Mouse (Mus musculus) kidney, adult 8-10 months (tissue): ENCODE results near the gene Chn1.
"Not testable (repeated sequence)": the region's sequence is repeated elsewhere in the genome, so short reads cannot be mapped to it uniquely, and the experiment has no call there.

Experiments
- DNase-seq, 2 experiments: peaks; one replicate each; pipeline ENCODE4 v3.0.0; 2022

The Chn1 gene

DNA sequence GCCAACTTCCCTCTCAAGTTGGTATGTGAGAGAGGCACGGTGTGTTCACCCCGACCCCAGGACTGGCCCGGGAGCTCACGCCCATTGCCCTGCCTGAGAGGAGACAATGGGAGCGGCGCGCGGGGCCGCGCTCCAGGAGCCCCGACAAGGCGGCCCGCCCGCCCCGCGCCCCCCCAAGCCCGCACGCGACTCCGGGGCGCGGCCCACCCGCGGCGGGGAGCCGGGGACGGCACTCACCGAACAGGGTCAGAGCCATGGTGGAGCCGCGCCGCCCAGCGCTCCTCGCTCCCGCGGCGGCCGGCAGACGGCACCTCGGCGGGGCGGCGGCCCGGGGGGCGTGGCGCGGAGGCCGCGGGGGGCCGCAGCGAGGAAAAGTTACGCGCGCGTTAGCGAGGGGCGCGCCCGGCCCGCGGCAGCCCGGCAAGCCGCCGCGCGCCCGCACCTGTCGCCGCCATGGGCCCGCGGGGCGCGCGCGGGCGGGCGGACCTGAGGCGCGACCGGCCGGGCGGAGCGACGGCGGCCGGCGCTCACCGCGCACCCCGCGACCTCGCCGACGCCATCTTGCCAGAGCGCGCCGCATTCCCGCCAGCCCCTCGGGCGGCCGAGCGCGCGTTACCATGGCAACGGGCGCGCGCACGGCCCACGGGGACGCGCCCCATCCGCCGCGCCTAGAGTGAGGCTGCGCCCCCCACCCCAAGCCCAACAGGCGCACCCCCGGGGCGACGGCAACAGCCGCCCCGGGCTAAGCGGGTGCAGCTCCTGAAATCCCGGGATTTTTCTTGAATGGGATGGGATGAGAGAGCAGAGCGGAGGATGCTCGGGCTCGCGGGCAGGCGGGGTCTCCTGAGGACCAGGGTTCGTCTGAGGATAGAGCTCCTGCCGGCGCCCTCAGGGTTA, at the start of gene Chn1:
Gene Chn1 (minus strand): TSS at position 561 of the 897 bp plus-strand sequence.
- peak; percentile 26 for DNase-seq

DNA sequence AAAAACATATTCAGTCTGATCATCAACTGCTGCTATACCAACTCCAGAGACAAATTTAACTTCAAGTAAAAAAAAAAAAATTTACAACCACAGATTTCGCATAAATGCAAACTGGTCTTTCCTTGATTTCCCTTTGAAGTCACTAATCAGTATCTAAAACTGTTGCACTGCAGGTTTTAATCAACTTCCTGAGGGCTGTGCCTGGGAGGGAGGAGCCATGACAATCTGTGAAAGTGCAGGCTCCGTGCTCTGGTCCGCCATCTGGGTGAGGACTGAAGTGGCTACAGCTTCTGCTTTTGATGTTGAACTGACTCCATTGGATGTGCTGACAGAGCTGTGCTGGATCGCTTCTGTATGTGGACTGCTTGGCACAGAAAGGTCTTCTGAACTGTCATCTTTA, 43.6 kb upstream of the Chn1 start:
- DNase-seq, result no peak

- no peak for DNase-seq
These were observed 32.5 kb upstream of the Chn1 start for GRCm38 (mm10) chr2:73807609-73808008.

- DNase-seq, result not testable (repeated sequence)
These were observed 25.0 kb upstream of the Chn1 start for GRCm38 (mm10) chr2:73800127-73800526.

DNA sequence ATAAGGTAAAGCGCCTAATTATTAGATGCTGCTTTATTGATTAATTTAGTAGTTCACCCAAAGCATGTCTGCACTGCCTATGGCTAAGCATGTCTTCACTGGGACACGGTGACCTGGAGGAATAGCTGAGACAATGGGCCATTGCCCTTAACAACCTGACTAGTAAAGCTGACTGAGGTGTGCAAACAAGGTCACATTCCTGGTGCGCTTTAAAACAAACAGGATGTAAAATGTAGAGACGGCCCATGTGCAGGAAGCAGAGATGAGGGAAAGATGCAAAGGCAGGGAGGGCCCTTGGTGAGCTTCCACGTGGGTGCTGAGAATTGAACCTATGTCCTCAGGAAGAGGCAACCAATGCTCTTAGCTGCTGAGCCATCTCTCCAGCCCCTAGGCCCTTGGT, 23.6 kb upstream of the Chn1 start:
- no peak for DNase-seq

DNA sequence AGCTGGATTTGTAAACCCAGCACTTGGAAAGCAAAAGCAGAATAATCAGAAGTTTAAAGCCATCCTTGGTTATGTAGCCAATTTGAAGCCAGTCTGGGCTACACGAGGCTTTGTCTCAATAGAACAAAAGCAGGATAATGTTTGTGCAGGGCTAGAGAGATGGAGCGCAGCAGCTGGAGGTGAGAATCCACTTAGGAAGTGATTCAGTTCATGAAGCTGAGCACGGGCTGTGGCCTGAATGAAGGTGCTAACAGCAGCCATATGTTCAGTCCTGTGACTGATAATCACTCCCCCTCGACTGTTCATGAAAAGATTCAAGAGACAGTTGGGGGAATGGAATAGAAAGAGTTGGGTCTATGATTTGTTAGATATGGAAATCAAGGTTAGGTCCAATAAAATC, 23.0 kb upstream of the Chn1 start:
- no peak for DNase-seq

- DNase-seq, result no peak
These were observed 16.9 kb upstream of the Chn1 start for GRCm38 (mm10) chr2:73791846-73792630.

- no peak for DNase-seq
These were observed 15.2 kb upstream of the Chn1 start for GRCm38 (mm10) chr2:73790332-73790731.

DNA sequence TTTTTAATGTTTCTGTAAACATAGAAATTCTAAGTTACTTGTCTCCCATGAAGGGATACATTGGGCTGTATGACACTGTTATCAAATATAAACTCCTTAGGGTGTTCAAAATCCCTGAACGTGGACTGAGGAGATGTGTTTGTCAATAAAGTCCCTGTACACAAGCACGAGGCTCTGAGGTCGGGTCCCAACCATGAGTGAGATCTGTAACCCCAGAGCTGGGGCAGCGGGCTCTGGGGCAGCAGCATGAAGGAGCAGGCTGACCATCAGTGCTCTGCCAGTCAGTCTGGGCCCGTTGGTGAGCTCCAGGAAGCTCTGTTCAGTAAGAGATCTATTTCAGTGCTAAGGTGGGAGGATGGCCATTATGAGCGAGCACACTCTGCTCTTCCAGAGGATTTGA, 13.2 kb upstream of the Chn1 start:
- no peak for DNase-seq

DNA sequence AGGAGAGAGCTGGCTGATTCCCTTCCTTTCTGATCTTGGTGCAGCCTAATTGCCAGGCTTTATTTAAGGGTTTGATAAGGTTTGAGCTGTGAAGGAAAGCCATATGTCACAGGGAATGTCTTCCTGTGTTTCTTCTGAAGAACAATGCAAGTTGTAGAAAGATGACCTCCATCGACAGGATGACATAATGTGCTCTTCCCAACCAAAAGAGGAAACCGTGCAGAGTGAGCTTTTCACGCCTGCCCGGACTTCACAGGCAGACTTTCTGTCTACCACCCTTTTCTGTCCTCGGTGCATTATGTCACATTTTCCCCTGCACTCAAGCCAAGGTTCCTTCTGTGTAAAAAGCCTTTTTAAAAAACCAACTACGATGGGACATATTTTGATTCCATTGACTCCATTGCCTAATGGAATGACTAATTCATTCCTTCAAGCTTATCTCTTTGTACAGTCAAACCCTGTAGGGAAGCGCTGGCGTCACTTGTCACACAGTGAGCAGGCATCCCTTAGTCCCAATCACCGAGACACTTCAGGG, 7.3 kb upstream of the Chn1 start:
- no peak for DNase-seq

GRCm38 (mm10) chr2:73780321-73781010, 5.3 kb upstream of the Chn1 start:
- DNase-seq, result no peak

- no peak for DNase-seq
These were observed 4.7 kb upstream of the Chn1 start for GRCm38 (mm10) chr2:73779796-73780195.

DNA sequence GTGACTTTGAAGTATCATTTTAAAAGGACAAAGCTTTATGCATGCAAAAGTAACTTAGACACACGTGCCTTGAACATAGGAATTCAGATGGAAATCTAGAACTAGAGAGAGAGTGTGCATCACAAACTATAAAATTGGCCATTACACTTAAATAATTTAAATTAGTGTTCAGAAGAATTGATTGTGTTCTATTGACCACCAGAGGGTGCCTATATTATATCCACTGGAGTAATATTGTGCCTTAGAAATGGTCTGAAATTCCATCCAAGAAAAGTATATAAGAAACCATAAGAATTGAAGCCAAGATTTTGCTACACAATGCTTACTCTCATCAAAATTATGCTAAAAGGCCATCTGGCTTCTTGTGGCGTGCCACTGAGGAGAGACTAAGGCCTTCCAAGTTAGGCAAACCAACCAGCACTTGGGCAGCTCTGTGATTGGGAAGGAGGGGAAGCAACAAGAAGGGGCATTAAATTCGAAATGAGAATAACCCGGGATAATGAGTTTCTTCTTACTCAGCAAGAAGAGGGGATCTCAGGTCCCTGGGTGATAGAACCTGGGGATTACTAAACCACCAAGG, 4.0 kb upstream of the Chn1 start:
- no peak for DNase-seq

- DNase-seq, result no peak
These were observed 1.8 kb upstream of the Chn1 start for GRCm38 (mm10) chr2:73776936-73777335.

- DNase-seq, result no peak
These were observed 651 bp upstream of the Chn1 start for GRCm38 (mm10) chr2:73775683-73776310.

DNA sequence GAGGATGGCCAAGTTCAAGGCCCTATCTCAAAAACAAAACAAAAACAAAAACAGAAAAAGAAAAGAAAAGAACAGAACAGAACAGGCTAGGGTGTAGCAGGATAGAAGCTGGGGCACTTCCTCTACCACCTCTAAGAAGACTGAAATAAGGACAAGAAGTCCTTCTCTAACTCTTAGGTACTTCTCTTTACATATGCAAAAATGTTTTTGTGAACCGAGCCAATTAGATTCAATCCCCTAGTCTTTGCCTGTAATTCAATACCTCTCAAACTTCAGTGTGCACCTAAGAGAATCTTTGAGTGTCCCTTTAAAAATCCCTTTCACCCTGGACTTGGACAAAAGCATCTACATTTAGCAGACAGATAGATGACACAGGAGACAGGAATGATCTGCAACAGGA, 2.2 kb downstream of the Chn1 start:
- DNase-seq, result no peak

- DNase-seq, result no peak
These were observed 6.5 kb downstream of the Chn1 start for GRCm38 (mm10) chr2:73768669-73769068.

DNA sequence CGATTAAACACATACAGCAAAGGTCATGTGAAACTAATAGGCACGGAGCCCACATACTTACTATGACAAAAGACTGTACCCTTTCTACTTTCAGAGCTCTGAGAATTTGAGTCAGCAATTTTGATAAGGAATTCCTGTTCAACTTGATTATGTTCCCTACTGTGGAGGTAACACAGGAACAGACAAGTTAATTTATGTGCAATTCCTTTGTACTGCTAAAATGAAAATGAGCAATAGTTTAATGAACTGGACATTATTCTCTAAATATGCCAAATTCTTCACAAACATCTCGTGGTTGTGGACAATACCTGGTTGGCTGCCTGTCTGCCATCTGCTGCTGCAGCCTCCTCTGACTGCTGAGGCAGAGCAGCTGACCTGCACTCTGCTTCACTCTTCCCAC, 11.6 kb downstream of the Chn1 start:
- DNase-seq, result no peak

DNA sequence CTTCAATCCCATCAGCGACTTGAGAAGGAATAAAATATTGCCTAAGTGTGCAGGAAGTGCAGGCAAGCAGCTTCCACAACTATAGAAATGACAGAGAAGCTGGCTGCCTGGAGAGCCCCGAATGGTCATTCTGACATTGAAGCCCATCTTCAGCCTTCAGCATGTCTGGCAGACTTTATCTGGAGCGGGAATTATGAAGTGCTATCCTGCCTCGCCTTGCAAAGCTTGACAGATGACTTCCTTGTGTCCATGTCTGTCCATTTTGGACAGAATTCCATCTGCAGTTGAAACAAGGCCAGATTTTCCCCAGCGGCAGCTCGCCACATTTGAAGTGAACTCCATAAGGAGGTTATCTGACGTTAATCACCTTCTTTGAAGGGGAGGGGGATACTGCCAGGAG, 15.2 kb downstream of the Chn1 start:
- DNase-seq, result no peak

DNA sequence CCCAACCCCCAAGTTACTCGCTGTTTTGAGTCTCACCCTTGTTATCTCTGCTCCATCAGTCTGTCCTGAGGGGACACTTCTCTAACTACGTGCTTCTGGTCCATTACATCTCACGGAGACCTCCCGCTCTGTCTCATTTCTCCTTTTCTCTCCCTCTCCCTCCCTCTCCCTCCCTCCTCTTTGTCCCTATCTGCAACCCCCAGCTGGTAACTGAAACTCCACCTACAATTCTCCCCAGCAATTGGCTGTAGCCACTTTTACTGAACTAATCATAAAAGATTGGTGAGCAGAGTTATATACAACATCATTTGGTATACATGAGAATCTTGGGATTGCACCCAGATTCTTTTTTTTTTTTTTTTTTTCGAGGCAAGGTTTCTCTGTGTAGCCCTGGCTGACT, 16.1 kb downstream of the Chn1 start:
- DNase-seq, result no peak

- no peak for DNase-seq
These were observed 27.8 kb downstream of the Chn1 start for GRCm38 (mm10) chr2:73747297-73747696.

DNA sequence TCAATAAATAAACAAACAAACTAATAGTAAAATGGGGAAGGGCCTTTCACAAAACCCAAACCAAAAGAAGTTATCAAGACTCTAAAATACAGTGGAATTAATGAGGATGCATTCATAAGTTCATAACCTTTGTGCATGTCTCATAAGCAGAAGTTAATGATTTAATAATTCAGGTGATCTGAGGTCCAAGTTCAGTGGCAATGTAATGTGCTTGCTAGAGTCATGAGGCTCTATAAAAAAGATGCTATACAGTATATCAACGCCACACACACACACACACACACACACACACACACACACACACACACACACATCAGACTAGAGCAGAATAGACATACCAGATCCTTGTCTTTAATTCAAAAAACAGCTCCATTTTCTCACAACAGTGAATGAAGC, 28.8 kb downstream of the Chn1 start:
- DNase-seq, result no peak
